Mouse (Mus musculus): Measurements from ENCODE around the gene Evl.

- TF ChIP-seq CTCF (IDR thresholded peaks at IDR 0.05; ENCODE audit: extremely low read depth, insufficient read depth, insufficient read length, insufficient replicate concordance) (no peak), POLR2A (IDR thresholded peaks at IDR 0.05; ENCODE audit: low read depth, low read length) (no peak)
Measured at GRCm38 (mm10) chr12:108723841-108724240, 169.3 kb downstream of the Evl start.

Measured in spleen, adult 2 months (tissue).